8 mouse cellular contexts compared by ENCODE assay signal in the genomic region with DNA sequence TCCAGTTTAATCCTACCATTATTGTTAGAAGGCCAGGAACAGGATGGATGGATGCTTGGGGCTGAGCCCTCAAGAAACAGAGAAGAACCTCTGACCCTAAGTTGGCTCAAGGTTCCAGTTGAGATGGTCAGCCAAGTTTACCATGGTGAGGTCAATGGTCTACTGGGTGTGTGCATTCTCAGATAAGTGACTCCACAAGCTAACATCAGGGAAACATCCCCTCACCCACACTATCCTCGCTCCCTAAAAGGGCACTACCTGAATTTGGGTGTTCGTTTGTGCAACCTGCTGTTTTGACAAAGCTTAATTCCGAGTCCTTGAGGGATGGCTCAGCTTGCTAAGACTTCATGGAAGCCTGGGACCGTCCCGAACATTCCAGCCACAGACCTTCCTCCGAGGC. TPM values are rescaled to one million over a fixed set of nuclear protein-coding genes. Genes with fewer than 3 reads are reported as not detected.
DNase-seq lines count a peak whose midpoint lies in the region; ATAC-seq and TF ChIP-seq lines count a peak whose summit lies in the region.

No protein-coding gene starts in this region.

- 9% methylated on average over 6 of the region's 6 CpGs for WGBS in neural tube, embryonic 11.5 days
- 4% methylated on average over 6 of the region's 6 CpGs for WGBS in forebrain, embryonic 14.5 days
- WGBS in limb, embryonic 14.5 days, result 6% methylated on average over 6 of the region's 6 CpGs
- WGBS in stomach, embryonic 15.5 days, result 9% methylated on average over 6 of the region's 6 CpGs

- no peaks in the 10 kb centered on the region for H3K36me3 ChIP-seq in neural tube, embryonic 11.5 days (ENCODE audit: control insufficient read depth, insufficient read depth, low read length)
- H3K36me3 ChIP-seq in forebrain, embryonic 14.5 days (ENCODE audit: control insufficient read depth, insufficient read depth, low read length), result no peaks in the 10 kb centered on the region
- no peaks in the 10 kb centered on the region for H3K36me3 ChIP-seq in limb, embryonic 14.5 days (ENCODE audit: control insufficient read depth, insufficient read depth, low read length)
- H3K36me3 ChIP-seq in stomach, embryonic 15.5 days, result no peaks in the 10 kb centered on the region

- peaks cover 41% of the 10 kb centered on the region for H3K4me1 ChIP-seq in neural tube, embryonic 11.5 days (ENCODE audit: control insufficient read depth, insufficient read depth, low read length)
- peaks cover 30% of the 10 kb centered on the region for H3K4me1 ChIP-seq in forebrain, embryonic 14.5 days (ENCODE audit: control insufficient read depth, insufficient read depth, low read length)
- peaks cover 36% of the 10 kb centered on the region for H3K4me1 ChIP-seq in limb, embryonic 14.5 days (ENCODE audit: control insufficient read depth, insufficient read depth, low read length)
- H3K4me1 ChIP-seq in stomach, embryonic 15.5 days, result peaks cover 25% of the 10 kb centered on the region

- no peak for ATAC-seq in neural tube, embryonic 11.5 days (ENCODE audit: insufficient read depth, low FRiP score, low TSS enrichment)
- no peak for ATAC-seq in forebrain, embryonic 14.5 days
- no peak for ATAC-seq in limb, embryonic 14.5 days (ENCODE audit: low FRiP score, low read depth)
- no peak for ATAC-seq in stomach, embryonic 15.5 days (ENCODE audit: insufficient read depth, low FRiP score, low read depth)

- H3K27ac ChIP-seq in neural tube, embryonic 11.5 days (ENCODE audit: low read depth, low read length), result no peak overlapping the region
- H3K27ac ChIP-seq in forebrain, embryonic 14.5 days (ENCODE audit: low read depth, low read length), result no peak overlapping the region
- no peak overlapping the region for H3K27ac ChIP-seq in limb, embryonic 14.5 days (replicated peaks; ENCODE audit: low read depth, low read length)
- no peak overlapping the region for H3K27ac ChIP-seq in stomach, embryonic 15.5 days

- peak overlapping the region; percentile 57 for H3K4me3 ChIP-seq in neural tube, embryonic 11.5 days (ENCODE audit: low read depth, low read length)
- H3K4me3 ChIP-seq in forebrain, embryonic 14.5 days (ENCODE audit: low read depth, low read length), result peak overlapping the region; percentile 58
- H3K4me3 ChIP-seq in limb, embryonic 14.5 days (replicated peaks; ENCODE audit: low read length), result peak overlapping the region; percentile 59
- peak overlapping the region; percentile 61 for H3K4me3 ChIP-seq in stomach, embryonic 15.5 days (replicated peaks)

- no peaks in the 10 kb centered on the region for H3K27me3 ChIP-seq in neural tube, embryonic 11.5 days (ENCODE audit: control insufficient read depth, insufficient read depth, low read length)
- H3K27me3 ChIP-seq in forebrain, embryonic 14.5 days (replicated peaks; ENCODE audit: control insufficient read depth, insufficient read depth, low read length), result no peaks in the 10 kb centered on the region; the same call in 1 of the 2 replicates
- H3K27me3 ChIP-seq in limb, embryonic 14.5 days (ENCODE audit: control insufficient read depth, insufficient read depth, low read length), result no peaks in the 10 kb centered on the region
- no peaks in the 10 kb centered on the region for H3K27me3 ChIP-seq in stomach, embryonic 15.5 days (replicated peaks)

- no peaks in the 10 kb centered on the region for H3K9me3 ChIP-seq in neural tube, embryonic 11.5 days (ENCODE audit: control insufficient read depth, low read length)
- no peaks in the 10 kb centered on the region for H3K9me3 ChIP-seq in forebrain, embryonic 14.5 days (replicated peaks; ENCODE audit: control insufficient read depth, low read length)
- no peaks in the 10 kb centered on the region for H3K9me3 ChIP-seq in limb, embryonic 14.5 days (ENCODE audit: control insufficient read depth, low read length)
- no peaks in the 10 kb centered on the region for H3K9me3 ChIP-seq in stomach, embryonic 15.5 days

- H3K4me2 ChIP-seq in neural tube, embryonic 11.5 days (ENCODE audit: low read depth), result peak overlapping the region; percentile 93
- H3K4me2 ChIP-seq in forebrain, embryonic 14.5 days (ENCODE audit: low read length), result peak overlapping the region; percentile 81
- H3K4me2 ChIP-seq in limb, embryonic 14.5 days (replicated peaks; ENCODE audit: low read depth, low read length, severe bottlenecking), result peak overlapping the region; percentile 93
- H3K4me2 ChIP-seq in stomach, embryonic 15.5 days, result peak overlapping the region; percentile 88

- TF ChIP-seq POLR2A in limb, embryonic 14.5 days (IDR thresholded peaks at IDR 0.05; ENCODE audit: borderline replicate concordance, extremely low read depth, insufficient read depth, insufficient read length), result no peak

- DNase-seq in neural tube, embryonic 11.5 days (ENCODE audit: low spot score), result no peak
- no peak for DNase-seq in neural tube, embryonic 10.5 days (ENCODE audit: extremely low spot score, low spot score)
- no peak for DNase-seq in forebrain, embryonic 14.5 days (ENCODE audit: low spot score)
- no peak for DNase-seq in limb, embryonic 14.5 days (ENCODE audit: low spot score)
- no peak for DNase-seq in ovary, postnatal 36 days (ENCODE audit: low spot score)
- no peak for DNase-seq in gastrocnemius, adult 18-20 months (ENCODE audit: low spot score)
- no peak for DNase-seq in natural killer cell, adult 2 months (ENCODE audit: low spot score in 2 of 2)

- H3K9ac ChIP-seq in neural tube, embryonic 11.5 days (ENCODE audit: low read length), result peak overlapping the region; percentile 68
- H3K9ac ChIP-seq in forebrain, embryonic 14.5 days (ENCODE audit: low read length), result peak overlapping the region; percentile 65
- H3K9ac ChIP-seq in limb, embryonic 14.5 days (ENCODE audit: low read depth, low read length, severe bottlenecking), result peak overlapping the region; percentile 62
- peak overlapping the region; percentile 26; the same call in 1 of the 2 replicates for H3K9ac ChIP-seq in stomach, embryonic 15.5 days

RNA-seq across cellular contexts. Expression of gene Kcnk5, which starts 1.3 kb away (rescaled TPM):
- 8.8 and 9.1 TPM in 2 replicates for polyA plus RNA-seq in neural tube, embryonic 11.5 days (2014; fragmentation: Nextera tagmentation; extraction: Ambion mirVana)
- polyA plus RNA-seq in forebrain, embryonic 14.5 days (2014; fragmentation: Nextera tagmentation; extraction: Ambion mirVana), result 2.5 and 3.1 TPM in 2 replicates
- polyA plus RNA-seq in limb, embryonic 14.5 days (2012; rRNA removed), result 5.3 and 5.5 TPM in 2 replicates
- 4.1 and 4.5 TPM in 2 replicates for polyA plus RNA-seq in limb, embryonic 14.5 days (2014; fragmentation: Nextera tagmentation; extraction: Ambion mirVana)
- polyA plus RNA-seq in stomach, embryonic 15.5 days (2015; fragmentation: Nextera tagmentation; extraction: Ambion mirVana), result 7.6 and 7.9 TPM in 2 replicates
- total RNA-seq in gastrocnemius, adult 18-20 months (2021), result under 1 TPM; 0.57 to 0.59 TPM

RNA-seq across cellular contexts. Expression of gene Saysd1, which starts 42.0 kb away (rescaled TPM):
- 9.7 and 12.7 TPM in 2 replicates for polyA plus RNA-seq in neural tube, embryonic 11.5 days (2014; fragmentation: Nextera tagmentation; extraction: Ambion mirVana)
- polyA plus RNA-seq in forebrain, embryonic 14.5 days (2014; fragmentation: Nextera tagmentation; extraction: Ambion mirVana), result 18.4 and 19.3 TPM in 2 replicates
- polyA plus RNA-seq in limb, embryonic 14.5 days (2012; rRNA removed), result 8.9 and 9.7 TPM in 2 replicates
- polyA plus RNA-seq in limb, embryonic 14.5 days (2014; fragmentation: Nextera tagmentation; extraction: Ambion mirVana), result 14.1 and 15.6 TPM in 2 replicates
- 11.8 and 13.1 TPM in 2 replicates for polyA plus RNA-seq in stomach, embryonic 15.5 days (2015; fragmentation: Nextera tagmentation; extraction: Ambion mirVana)
- 1 to 10 TPM; 2.8 to 2.9 TPM for total RNA-seq in gastrocnemius, adult 18-20 months (2021)
